Mouse (Mus musculus): ENCODE data around the gene Cpeb1.

DNA sequence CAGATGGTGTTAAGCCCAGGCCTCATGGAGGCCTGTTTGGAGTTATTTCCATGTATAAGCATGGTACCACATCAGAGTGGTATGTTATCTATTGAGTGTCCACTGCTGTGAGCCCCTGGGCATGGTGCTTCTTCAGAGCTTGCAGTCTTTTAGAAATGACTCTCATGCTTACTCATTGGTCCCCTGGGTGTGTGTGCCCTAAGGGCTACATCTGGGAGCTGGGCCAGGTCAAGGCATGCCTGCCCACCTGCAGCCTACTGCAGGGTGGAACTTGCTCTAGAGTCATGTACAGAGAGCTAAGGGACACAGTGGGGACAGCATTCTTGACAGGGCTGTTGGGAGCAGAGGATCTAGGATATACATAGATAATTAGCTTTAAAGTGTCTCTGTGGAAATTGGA is 143.7 kb downstream of the Cpeb1 start:
- no peak for TF ChIP-seq CTCF (IDR thresholded peaks at IDR 0.05; ENCODE audit: low read depth)
- no peak for TF ChIP-seq EP300 (IDR thresholded peaks at IDR 0.05; ENCODE audit: low read depth)

Data from liver, embryonic 14.5 days (tissue).